ENCODE assay signal across 9 mouse cellular contexts in the genomic region with DNA sequence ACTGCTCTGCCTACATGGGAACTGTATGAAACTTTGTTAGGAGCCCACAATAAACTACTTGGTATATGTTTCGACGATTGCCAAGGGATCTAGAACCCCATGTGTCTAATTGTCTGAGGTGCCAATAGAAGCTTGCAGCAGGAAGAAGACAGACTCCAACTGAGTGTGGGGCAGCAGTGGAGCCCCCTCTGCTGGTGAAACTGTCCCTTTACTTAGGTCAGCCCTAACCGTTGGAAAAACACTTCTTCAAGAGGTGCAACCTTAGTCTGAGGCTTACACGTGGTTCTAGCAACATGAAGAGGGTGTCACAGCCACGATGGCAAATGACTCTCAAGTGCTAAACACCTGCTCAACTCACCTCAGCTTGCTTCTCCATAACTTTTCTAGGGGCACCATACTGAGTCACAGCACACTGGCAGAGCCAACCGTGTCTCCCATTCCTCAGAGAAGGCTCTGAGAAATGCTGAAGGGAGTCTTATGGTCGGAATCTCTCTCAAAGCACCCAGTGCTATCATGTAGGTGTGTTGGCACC. TPM values are rescaled to one million over a fixed set of nuclear protein-coding genes. Genes with fewer than 3 reads are reported as not detected.
DNase-seq lines count a peak whose midpoint lies in the region; ATAC-seq and TF ChIP-seq lines count a peak whose summit lies in the region.
"Had no signal": no experiment of that assay in that cellular context is flagged by ENCODE, and none has a peak within 500 bp of the region (broad histone marks: within the 10 kb centered on the region; RNA-seq: fewer than 3 reads in every experiment).

No protein-coding gene starts in this region.

- no peak for TF ChIP-seq EP300 in liver, postnatal 0 days (IDR thresholded peaks at IDR 0.05; ENCODE audit: low read depth)

- WGBS in liver, postnatal 0 days (ENCODE audit: insufficient replicate concordance): 53% methylated on average over 7 of the region's 7 CpGs

- peak; percentile 16 for DNase-seq in cerebellum, adult 11 months
- DNase-seq in cerebellum, adult 9-10 months: no peak
- no peak for DNase-seq in liver, postnatal 0 days
- DNase-seq in liver: no peak
- DNase-seq in kidney, postnatal 36 days: peak; percentile 29 to 72
- DNase-seq in thymus, postnatal 14 days: peak; percentile 65

- no peak for TF ChIP-seq POLR2A in bone marrow macrophage, adult 2 months (IDR thresholded peaks at IDR 0.05; ENCODE audit: borderline replicate concordance, low read depth, low read length)

- H3K27me3 ChIP-seq in liver, postnatal 0 days (ENCODE audit: insufficient read depth, low read length): no peaks in the 10 kb centered on the region

- H3K9ac ChIP-seq in liver, postnatal 0 days (replicated peaks): no peak overlapping the region

- TF ChIP-seq CTCF in liver, postnatal 0 days (IDR thresholded peaks at IDR 0.05; ENCODE audit: low read depth): peak; percentile 53
- TF ChIP-seq CTCF in bone marrow macrophage, adult 2 months (IDR thresholded peaks at IDR 0.05; ENCODE audit: low read depth, low read length): peak; percentile 35; the same call in 1 of the 2 replicates

- H3K4me2 ChIP-seq in liver, postnatal 0 days (ENCODE audit: low read depth, low read length): no peak overlapping the region

- ATAC-seq in liver, postnatal 0 days: no peak
- no peak for ATAC-seq in erythroid progenitor cell, adult 5-6 weeks (replicated peaks; ENCODE audit: low FRiP score, poor library complexity, severe bottlenecking)

- no peaks in the 10 kb centered on the region for H3K9me3 ChIP-seq in liver, postnatal 0 days (ENCODE audit: low read length)

- no peaks in the 10 kb centered on the region for H3K4me1 ChIP-seq in liver, postnatal 0 days (ENCODE audit: insufficient read depth)
- no peaks in the 10 kb centered on the region for H3K4me1 ChIP-seq in bone marrow macrophage, adult 2 months (ENCODE audit: control insufficient read depth, insufficient read depth, low read length)

- no peak overlapping the region for H3K4me3 ChIP-seq in liver, postnatal 0 days (ENCODE audit: low read depth, low read length)
- H3K4me3 ChIP-seq in bone marrow macrophage, adult 2 months (ENCODE audit: insufficient read depth, low read length): no peak overlapping the region

- H3K27ac ChIP-seq in liver, postnatal 0 days (ENCODE audit: low read depth): no peak overlapping the region
- H3K27ac ChIP-seq in bone marrow macrophage, adult 2 months (ENCODE audit: insufficient read depth, low read depth, low read length): no peak overlapping the region
- H3K27ac ChIP-seq: macrophage had no signal

- H3K36me3 ChIP-seq in liver, postnatal 0 days (replicated peaks; ENCODE audit: insufficient read depth, low read length): no peaks in the 10 kb centered on the region

RNA-seq across cellular contexts. Expression of a gene that starts 17.3 kb away (rescaled TPM):
- polyA plus RNA-seq in liver, postnatal 0 days (2015; fragmentation: Nextera tagmentation; extraction: Ambion mirVana): not detected in 2 replicates
- polyA plus RNA-seq in bone marrow macrophage, adult 2 months (2012; ENCODE audit: insufficient read depth, insufficient read length, missing spikeins): not detected in 2 replicates
- total RNA-seq in erythroid progenitor cell, adult 5-6 weeks (2015; ENCODE audit: low replicate concordance): not detected in 2 replicates
- total RNA-seq in erythroid progenitor cell, adult 5-6 weeks (2017; ENCODE audit: low replicate concordance): not detected in 2 replicates
- polyA plus RNA-seq: macrophage had no signal

RNA-seq across cellular contexts. Expression of a gene that starts 50.5 kb away (rescaled TPM):
- 3.3 and 3.6 TPM in 2 replicates for polyA plus RNA-seq in liver, postnatal 0 days (2015; fragmentation: Nextera tagmentation; extraction: Ambion mirVana)
- polyA plus RNA-seq in bone marrow macrophage, adult 2 months (2012; ENCODE audit: insufficient read depth, insufficient read length, missing spikeins): 13.8 and 22.8 TPM in 2 replicates
- 0.36 and 1.3 TPM in 2 replicates for total RNA-seq in erythroid progenitor cell, adult 5-6 weeks (2015; ENCODE audit: low replicate concordance)
- total RNA-seq in erythroid progenitor cell, adult 5-6 weeks (2017; ENCODE audit: low replicate concordance): 0.38 and 1.2 TPM in 2 replicates

Comparison
In these comparisons a context has a peak if more than half of its experiments do, and no peak if none do; other contexts are left out.
1. DNase-seq: peak in cerebellum, adult 11 months (single experiment), kidney, postnatal 36 days (2 of 2) and thymus, postnatal 14 days (single experiment); none in cerebellum, adult 9-10 months (single experiment), liver, postnatal 0 days (single experiment) and liver (single experiment).